Comparison of ENCODE assay signal across 7 mouse cellular contexts in genomic region chr1:127270273-127271020, GRCm38 (mm10).
DNase-seq lines count a peak whose midpoint lies in the region; ATAC-seq and TF ChIP-seq lines count a peak whose summit lies in the region.

No protein-coding gene starts in this region.

- peak; percentile 75 for ATAC-seq in activated CD4-positive, CD25-positive, alpha-beta regulatory T cell, adult 4 months
- peak; percentile 53; the same call in 1 of the 2 replicates for ATAC-seq in monocyte, adult 5-6 weeks (replicated peaks; ENCODE audit: insufficient number of reproducible peaks, low FRiP score, low TSS enrichment, poor library complexity, severe bottlenecking)

- peak overlapping the region; percentile 44; the same call in 1 of the 2 replicates for H3K27ac ChIP-seq in left cerebral cortex, adult 2 months
- 0 out of 2 replicates have a peak overlapping the region, but pooled peaks have one; percentile 17 for H3K27ac ChIP-seq in cortical plate, adult 2 months (ENCODE audit: insufficient read depth, low read length)

- DNase-seq in left cerebral cortex, adult 2 months (ENCODE audit: extremely low spot score in 1 of 2, low spot score in 2 of 2): no peak
- DNase-seq in left cerebral cortex, postnatal 10 days (ENCODE audit: extremely low spot score in 1 of 2, low spot score in 2 of 2): no peak
- DNase-seq in gastrocnemius, postnatal 4 days (ENCODE audit: low spot score in 2 of 2): no peak
- DNase-seq in gastrocnemius, adult 8-10 months (ENCODE audit: low spot score in 2 of 2): no peak

- H3K4me3 ChIP-seq in left cerebral cortex, adult 2 months: no peak overlapping the region
- no peak overlapping the region for H3K4me3 ChIP-seq in cortical plate, adult 2 months (ENCODE audit: insufficient read depth, low read length)

- H3K4me1 ChIP-seq in cortical plate, adult 2 months (ENCODE audit: control insufficient read depth, insufficient read depth, low read length): peaks cover 2% of the 10 kb centered on the region; the same call in 1 of the 2 replicates

- no peak for TF ChIP-seq CTCF in left cerebral cortex, adult 2 months (IDR thresholded peaks at IDR 0.05)
- TF ChIP-seq CTCF in cortical plate, adult 2 months (IDR thresholded peaks at IDR 0.05; ENCODE audit: extremely low read depth, insufficient read depth, low read length): no peak

- intact Hi-C loops in left cerebral cortex, adult 2 months (cut with DNase I): no loop called here
- intact Hi-C loops in left cerebral cortex, postnatal 10 days (cut with DNase I): no loop called here

- TF ChIP-seq POLR2A in cortical plate, adult 2 months (IDR thresholded peaks at IDR 0.05; ENCODE audit: extremely low read depth, insufficient read depth, low read length): no peak
